Mouse (Mus musculus): ENCODE data around the gene Ccr6.
"Not testable (repeated sequence)": the region's sequence is repeated elsewhere in the genome, so short reads cannot be mapped to it uniquely, and the experiment has no call there.

Gene Ccr6

GRCm38 (mm10) chr17:8235743-8236142 lies at the start of gene Ccr6:
Gene Ccr6 (plus strand): TSS chr17:8236043.
- ATAC-seq (ENCODE audit: insufficient number of reproducible peaks, low FRiP score, low TSS enrichment), result no peak

DNA sequence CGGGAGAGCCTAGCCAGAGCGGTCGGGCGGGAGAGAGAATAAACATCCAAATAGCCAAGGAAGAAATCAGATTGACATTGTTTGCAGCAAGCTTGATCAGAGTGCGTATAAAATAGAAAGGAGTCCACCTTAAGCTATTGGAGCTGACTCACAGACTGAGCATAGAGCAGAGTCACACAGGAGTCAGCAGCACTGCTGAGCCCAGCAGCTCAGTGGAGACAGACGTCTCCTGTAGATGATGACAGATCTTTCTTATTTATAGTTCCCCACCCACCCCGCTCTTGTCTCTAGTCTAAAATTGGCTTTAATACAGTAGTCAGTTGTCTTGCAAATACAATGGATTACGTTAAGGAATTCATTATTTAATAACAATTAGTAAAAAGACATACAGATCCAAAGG lies 42.2 kb upstream of the Ccr6 start:
- no peak for ATAC-seq (ENCODE audit: insufficient number of reproducible peaks, low FRiP score, low TSS enrichment)

GRCm38 (mm10) chr17:8195685-8196376 lies 40.0 kb upstream of the Ccr6 start:
- ATAC-seq (ENCODE audit: insufficient number of reproducible peaks, low FRiP score, low TSS enrichment), result no peak

- no peak for ATAC-seq (ENCODE audit: insufficient number of reproducible peaks, low FRiP score, low TSS enrichment)
Measured at GRCm38 (mm10) chr17:8197652-8198051, 38.2 kb upstream of the Ccr6 start.

DNA sequence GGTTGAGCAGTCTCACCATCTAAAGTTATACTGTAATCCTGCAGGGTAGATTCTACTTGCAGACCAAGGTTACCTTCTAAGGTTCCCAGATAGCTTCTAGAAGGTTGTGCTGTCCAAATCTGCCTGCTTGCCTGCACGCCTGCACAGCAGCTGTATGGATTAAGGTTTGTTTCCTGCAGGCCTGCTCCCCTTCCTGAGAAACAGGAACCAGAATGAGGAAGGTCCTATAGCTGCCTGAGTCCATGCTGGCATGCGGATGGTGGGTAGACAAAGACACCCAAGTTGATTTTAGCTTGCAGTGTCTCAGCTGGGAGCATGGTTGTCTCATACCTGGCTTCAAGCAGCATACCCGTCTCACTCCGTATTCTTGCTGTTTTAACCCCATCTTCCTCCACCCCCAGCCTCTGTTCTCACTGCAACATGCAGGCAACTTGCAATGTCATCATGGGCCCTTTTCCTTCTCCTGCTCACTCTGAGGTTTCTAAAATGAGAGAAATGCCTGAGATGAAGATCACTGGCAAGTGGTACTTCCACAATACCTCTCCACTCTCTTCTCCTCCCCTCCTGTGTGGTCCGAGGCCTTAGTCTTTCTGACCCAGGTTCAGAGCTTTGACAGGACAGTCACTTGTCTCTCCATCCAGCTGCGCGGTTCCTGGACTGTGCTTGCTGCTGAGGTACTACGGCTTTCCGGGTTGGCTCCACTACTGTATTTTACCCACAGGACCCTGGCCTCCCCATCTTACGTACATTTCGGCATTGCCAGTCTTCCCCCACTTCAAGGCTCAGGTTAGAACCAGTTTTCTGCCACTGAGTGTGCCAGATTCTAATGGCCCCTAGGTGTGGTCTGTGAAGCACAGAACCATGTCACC lies 36.5 kb upstream of the Ccr6 start:
- no peak for ATAC-seq (ENCODE audit: insufficient number of reproducible peaks, low FRiP score, low TSS enrichment)

DNA sequence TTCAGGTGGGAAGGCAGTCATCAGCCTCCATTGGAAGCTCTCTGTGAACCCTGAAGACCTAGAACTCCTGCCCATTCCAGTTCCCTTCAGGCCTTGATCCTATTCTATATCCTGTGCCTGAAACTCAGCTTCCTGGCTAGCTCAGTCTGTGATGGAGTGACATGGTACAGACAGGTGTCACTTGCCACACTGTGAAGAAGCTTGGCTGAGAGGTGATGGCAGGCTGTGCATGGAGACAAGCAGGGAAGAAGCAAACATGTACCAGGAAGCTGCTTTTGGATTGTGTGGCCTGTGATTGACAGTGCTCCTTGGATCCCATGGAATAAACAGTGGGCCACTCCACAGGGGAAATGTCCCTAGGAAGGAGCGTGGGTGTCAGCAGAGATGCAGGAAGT lies 35.9 kb upstream of the Ccr6 start:
- no peak for ATAC-seq (ENCODE audit: insufficient number of reproducible peaks, low FRiP score, low TSS enrichment)

GRCm38 (mm10) chr17:8203487-8203886 lies 32.4 kb upstream of the Ccr6 start:
- no peak for ATAC-seq (ENCODE audit: insufficient number of reproducible peaks, low FRiP score, low TSS enrichment)

GRCm38 (mm10) chr17:8205221-8205631 lies 30.6 kb upstream of the Ccr6 start:
- not testable (repeated sequence) for ATAC-seq (ENCODE audit: insufficient number of reproducible peaks, low FRiP score, low TSS enrichment)

GRCm38 (mm10) chr17:8206691-8207090 lies 29.2 kb upstream of the Ccr6 start:
- ATAC-seq (ENCODE audit: insufficient number of reproducible peaks, low FRiP score, low TSS enrichment), result no peak

GRCm38 (mm10) chr17:8209696-8210095 lies 26.1 kb upstream of the Ccr6 start:
- ATAC-seq (ENCODE audit: insufficient number of reproducible peaks, low FRiP score, low TSS enrichment), result no peak

DNA sequence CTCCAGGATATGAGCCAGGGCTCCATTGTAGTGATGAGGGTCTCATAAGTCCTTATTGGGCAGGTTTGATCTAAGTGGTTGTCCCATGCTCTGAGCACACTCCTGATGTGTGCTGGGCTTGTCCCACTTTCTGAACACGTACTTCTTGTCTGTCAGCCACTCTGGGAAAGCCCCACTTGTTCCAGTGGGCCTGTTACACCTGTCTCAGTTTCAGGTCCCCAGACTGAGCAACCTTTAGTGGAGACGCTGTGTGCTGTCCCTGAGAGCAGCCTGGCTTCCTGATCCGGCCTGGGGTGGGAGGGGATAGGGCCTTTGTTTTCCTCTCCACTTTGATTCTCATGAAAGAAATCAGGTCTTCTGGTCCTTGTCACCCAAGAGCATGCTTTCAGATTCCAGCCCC lies 25.7 kb upstream of the Ccr6 start:
- no peak for ATAC-seq (ENCODE audit: insufficient number of reproducible peaks, low FRiP score, low TSS enrichment)

GRCm38 (mm10) chr17:8210675-8211074 lies 25.2 kb upstream of the Ccr6 start:
- ATAC-seq (ENCODE audit: insufficient number of reproducible peaks, low FRiP score, low TSS enrichment), result no peak

GRCm38 (mm10) chr17:8211399-8211798 lies 24.4 kb upstream of the Ccr6 start:
- no peak for ATAC-seq (ENCODE audit: insufficient number of reproducible peaks, low FRiP score, low TSS enrichment)

DNA sequence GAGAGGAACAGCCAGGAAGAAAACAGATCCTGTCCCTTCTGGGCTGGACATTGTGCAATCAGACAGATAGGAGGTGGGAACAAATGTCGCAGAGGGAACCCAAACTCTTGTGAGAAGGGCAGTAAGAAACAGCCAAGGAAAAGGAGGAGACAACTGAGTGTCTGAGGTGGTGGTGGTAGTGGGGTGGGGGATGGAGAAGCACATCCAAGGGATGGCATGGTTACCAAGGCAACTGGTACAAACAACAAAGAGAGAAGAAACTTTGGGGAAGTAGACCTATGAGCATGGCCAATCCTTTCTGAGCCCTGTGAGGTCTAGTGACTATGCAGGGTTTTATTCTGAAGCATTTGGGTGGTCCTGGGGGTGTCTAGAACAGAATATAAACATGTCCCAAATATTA lies 21.5 kb upstream of the Ccr6 start:
- no peak for ATAC-seq (ENCODE audit: insufficient number of reproducible peaks, low FRiP score, low TSS enrichment)

GRCm38 (mm10) chr17:8215016-8215745 lies 20.7 kb upstream of the Ccr6 start:
- ATAC-seq (ENCODE audit: insufficient number of reproducible peaks, low FRiP score, low TSS enrichment), result no peak

DNA sequence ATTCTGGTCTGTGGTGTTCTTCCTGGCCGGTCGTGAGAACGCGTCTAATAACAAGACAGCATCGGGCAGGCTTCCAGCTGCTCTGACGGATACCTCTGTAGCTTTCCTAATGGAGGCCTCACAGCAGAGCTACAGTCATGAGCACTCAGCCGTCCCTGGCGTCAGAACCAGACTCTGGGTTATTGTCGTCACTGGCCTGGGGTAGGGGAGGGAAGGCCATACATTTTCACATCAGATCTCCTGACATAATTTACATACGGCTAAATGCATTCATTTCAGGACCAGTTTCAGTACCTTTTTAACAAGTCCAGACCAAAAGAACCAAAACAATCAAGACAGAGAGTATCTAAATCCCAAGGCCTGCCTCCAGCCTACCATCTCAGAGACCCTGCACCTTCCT lies 12.6 kb upstream of the Ccr6 start:
- no peak for ATAC-seq (ENCODE audit: insufficient number of reproducible peaks, low FRiP score, low TSS enrichment)

- ATAC-seq (ENCODE audit: insufficient number of reproducible peaks, low FRiP score, low TSS enrichment), result no peak
Measured at GRCm38 (mm10) chr17:8224072-8224471, 11.8 kb upstream of the Ccr6 start.

DNA sequence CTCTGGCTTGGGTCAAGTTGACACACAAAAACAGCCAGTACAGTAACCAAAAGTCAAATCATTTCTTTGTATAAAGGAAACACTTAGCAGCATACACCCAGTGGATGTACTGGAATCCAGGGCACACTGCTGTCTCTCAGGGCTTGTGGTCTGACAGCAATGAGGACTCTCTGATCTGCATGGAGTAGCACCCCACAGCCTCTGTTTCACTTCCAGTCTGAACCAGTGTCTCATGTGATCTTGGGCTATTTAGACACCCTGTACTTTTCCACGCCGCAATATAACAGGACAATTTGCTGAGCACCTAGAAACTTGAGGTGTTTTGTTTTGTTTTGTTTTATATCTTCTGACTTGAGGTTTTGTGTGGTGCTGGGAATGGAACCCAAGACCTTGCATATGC lies 10.7 kb upstream of the Ccr6 start:
- no peak for ATAC-seq (ENCODE audit: insufficient number of reproducible peaks, low FRiP score, low TSS enrichment)

- no peak for ATAC-seq (ENCODE audit: insufficient number of reproducible peaks, low FRiP score, low TSS enrichment)
Measured at GRCm38 (mm10) chr17:8225746-8226145, 10.1 kb upstream of the Ccr6 start.

- no peak for ATAC-seq (ENCODE audit: insufficient number of reproducible peaks, low FRiP score, low TSS enrichment)
Measured at GRCm38 (mm10) chr17:8228622-8229021, 7.2 kb upstream of the Ccr6 start.

DNA sequence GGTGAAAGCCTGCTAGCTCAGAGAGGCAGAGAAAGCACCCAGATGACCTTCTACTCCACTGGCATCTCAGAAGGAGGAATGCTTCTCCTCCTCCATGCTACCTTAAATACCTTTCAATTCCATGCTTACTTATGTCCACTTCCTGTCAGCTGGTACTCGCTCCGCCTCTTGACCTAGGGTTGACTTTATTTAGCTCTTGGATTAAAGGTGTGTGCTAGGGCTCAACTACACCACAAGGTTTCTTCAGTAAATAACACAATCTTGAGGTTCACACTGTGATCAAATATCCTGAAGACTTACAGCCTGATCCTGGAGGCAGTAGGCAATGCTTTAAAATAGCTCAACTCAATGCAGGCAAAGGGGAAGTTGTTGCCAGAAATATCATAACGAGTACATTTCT lies 6.2 kb upstream of the Ccr6 start:
- ATAC-seq (ENCODE audit: insufficient number of reproducible peaks, low FRiP score, low TSS enrichment), result no peak

Data from cerebellum, adult (tissue).